Mouse (Mus musculus) forebrain, embryonic 16.5 days (tissue): Measurements from ENCODE around the gene Mgat4d. TPM values are rescaled to one million over a fixed set of nuclear protein-coding genes. Genes with fewer than 3 reads are reported as not detected.

Source experiments
- ATAC-seq: fragments of 200-750 bp; cut with Nextera tagmentation; 2 replicates; pipeline ENCODE4 v1.8.0; 2017; ENCODE audit warnings: mild to moderate bottlenecking, moderate library complexity
- H3K27ac ChIP-seq: fragments of 300-500 bp; sonication (generic); 2 replicates; pipeline ENCODE4 v1.5.1; 2014; ENCODE audit warnings: low read length, control low read depth
- H3K27me3 ChIP-seq: fragments of 300-500 bp; sonication (generic); replicated peaks from 2 replicates; pipeline ENCODE4 v1.6.1; 2014; ENCODE audit warnings: low read length; ENCODE audit not compliant: control insufficient read depth, insufficient read depth
- H3K36me3 ChIP-seq: fragments of 300-500 bp; sonication (generic); 2 replicates; pipeline ENCODE4 v1.6.1; 2014; ENCODE audit not compliant: control insufficient read depth, insufficient read depth
- H3K4me1 ChIP-seq: fragments of 300-500 bp; sonication (generic); replicated peaks from 2 replicates; pipeline ENCODE4 v1.6.1; 2014; ENCODE audit warnings: low read length; ENCODE audit not compliant: control insufficient read depth, insufficient read depth
- H3K4me2 ChIP-seq: fragments of 300-500 bp; sonication (generic); 2 replicates; pipeline ENCODE4 v1.6.1; 2014; ENCODE audit warnings: mild to moderate bottlenecking, low read length, control low read depth
- H3K4me3 ChIP-seq: fragments of 300-500 bp; sonication (generic); replicated peaks from 2 replicates; pipeline ENCODE4 v1.5.1; 2014; ENCODE audit warnings: mild to moderate bottlenecking, low read length, control low read depth
- H3K9ac ChIP-seq: fragments of 300-500 bp; sonication (generic); replicated peaks from 2 replicates; pipeline ENCODE4 v1.6.1; 2014; ENCODE audit warnings: low read depth, low read length, control low read depth
- H3K9me3 ChIP-seq: fragments of 300-500 bp; sonication (generic); 2 replicates; pipeline ENCODE4 v1.6.1; 2016; ENCODE audit warnings: low read length; ENCODE audit not compliant: control insufficient read depth
- WGBS: fragments of 180-500 bp; shearing (Covaris S2); extraction: QIAGEN DNeasy Blood & Tissue Kit; methylation state at CpG from one replicate; pipeline ENCODE4 v1.1.7; 2014; 5-methylcytosine and 5-hydroxymethylcytosine counted together
- polyA plus RNA-seq: library from polyadenylated mRNA; unstranded; fragments of >200 nt; fragmentation: Nextera tagmentation; extraction: Ambion mirVana; gene quantifications from 2 replicates; pipeline ENCODE4 v1.2.1, GENCODE M21; 2015

Gene Mgat4d
- polyA plus RNA-seq, 1 experiment from 2014 or later: not detected

GRCm38 (mm10) chr8:83406836-83407235 is 58.6 kb downstream of the Mgat4d start:
- H3K27ac ChIP-seq: no peak overlapping the region
- no peaks in the 10 kb centered on the region for H3K4me1 ChIP-seq
- no peaks in the 10 kb centered on the region for H3K27me3 ChIP-seq
- H3K4me2 ChIP-seq: no peak overlapping the region
- no peaks in the 10 kb centered on the region for H3K9me3 ChIP-seq
- WGBS: 26% methylated on average over 5 of the region's 6 CpGs
- H3K9ac ChIP-seq: no peak overlapping the region
- no peak for ATAC-seq
- H3K36me3 ChIP-seq: no peaks in the 10 kb centered on the region
- no peak overlapping the region for H3K4me3 ChIP-seq

GRCm38 (mm10) chr8:83408496-83408895 is 60.2 kb downstream of the Mgat4d start:
- Histone ChIP-seq H3K9ac (no peak overlapping the region), H3K4me1 (no peaks in the 10 kb centered on the region), H3K27me3 (no peaks in the 10 kb centered on the region), H3K4me3 (no peak overlapping the region), H3K36me3 (no peaks in the 10 kb centered on the region), H3K9me3 (no peaks in the 10 kb centered on the region), H3K27ac (no peak overlapping the region), H3K4me2 (no peak overlapping the region)
- WGBS: 80% methylated on average over 7 of the region's 7 CpGs
- ATAC-seq: no peak

GRCm38 (mm10) chr8:83416878-83417277 is 68.6 kb downstream of the Mgat4d start:
- no peak for ATAC-seq
- Histone ChIP-seq H3K4me2 (no peak overlapping the region), H3K9ac (no peak overlapping the region), H3K4me1 (no peaks in the 10 kb centered on the region), H3K36me3 (no peaks in the 10 kb centered on the region), H3K9me3 (no peaks in the 10 kb centered on the region), H3K4me3 (no peak overlapping the region), H3K27ac (no peak overlapping the region), H3K27me3 (no peaks in the 10 kb centered on the region)
- 98% methylated on average over 15 of the region's 15 CpGs for WGBS

GRCm38 (mm10) chr8:83417970-83418369 is 69.7 kb downstream of the Mgat4d start:
- ATAC-seq: no peak
- WGBS: 86% methylated on average over 6 of the region's 6 CpGs
- H3K9me3 ChIP-seq: no peaks in the 10 kb centered on the region

GRCm38 (mm10) chr8:83418805-83419516 is 70.7 kb downstream of the Mgat4d start:
- H3K4me2 ChIP-seq: no peak overlapping the region
- no peaks in the 10 kb centered on the region for H3K4me1 ChIP-seq
- no peak overlapping the region for H3K4me3 ChIP-seq
- no peaks in the 10 kb centered on the region for H3K9me3 ChIP-seq
- no peak overlapping the region for H3K9ac ChIP-seq
- no peaks in the 10 kb centered on the region for H3K36me3 ChIP-seq
- WGBS: 92% methylated on average over 11 of the region's 11 CpGs
- H3K27ac ChIP-seq: no peak overlapping the region
- ATAC-seq: no peak
- no peaks in the 10 kb centered on the region for H3K27me3 ChIP-seq

More at GRCm38 (mm10) chr8:83417970-83418369, 69.7 kb downstream of the Mgat4d start:
- H3K4me2 ChIP-seq: no peak overlapping the region
- no peak overlapping the region for H3K9ac ChIP-seq
- H3K4me1 ChIP-seq: no peaks in the 10 kb centered on the region
- no peak overlapping the region for H3K4me3 ChIP-seq
- no peak overlapping the region for H3K27ac ChIP-seq
- no peaks in the 10 kb centered on the region for H3K27me3 ChIP-seq
- H3K36me3 ChIP-seq: no peaks in the 10 kb centered on the region

- no peaks in the 10 kb centered on the region for H3K36me3 ChIP-seq
- no peak overlapping the region for H3K4me2 ChIP-seq
- H3K4me1 ChIP-seq: no peaks in the 10 kb centered on the region
- H3K4me3 ChIP-seq: no peak overlapping the region
- no peaks in the 10 kb centered on the region for H3K27me3 ChIP-seq
- no peak overlapping the region for H3K27ac ChIP-seq
- H3K9me3 ChIP-seq: no peaks in the 10 kb centered on the region
- WGBS: 100% methylated on average over 1 of the region's 1 CpGs
- H3K9ac ChIP-seq: no peak overlapping the region
- ATAC-seq: no peak
Observed at GRCm38 (mm10) chr8:83421354-83421753, 73.1 kb downstream of the Mgat4d start.

GRCm38 (mm10) chr8:83423032-83423825 is 75.0 kb downstream of the Mgat4d start:
- 76% methylated on average over 13 of the region's 13 CpGs for WGBS
- no peak overlapping the region for H3K9ac ChIP-seq
- no peak for ATAC-seq
- no peak overlapping the region for H3K27ac ChIP-seq
- no peaks in the 10 kb centered on the region for H3K4me1 ChIP-seq
- H3K9me3 ChIP-seq: no peaks in the 10 kb centered on the region
- H3K4me2 ChIP-seq: no peak overlapping the region
- H3K36me3 ChIP-seq: no peaks in the 10 kb centered on the region
- H3K4me3 ChIP-seq: no peak overlapping the region
- no peaks in the 10 kb centered on the region for H3K27me3 ChIP-seq

GRCm38 (mm10) chr8:83425202-83425601 is 76.9 kb downstream of the Mgat4d start:
- Histone ChIP-seq H3K27ac (no peak overlapping the region), H3K9me3 (no peaks in the 10 kb centered on the region), H3K9ac (no peak overlapping the region), H3K4me2 (no peak overlapping the region), H3K4me3 (no peak overlapping the region), H3K36me3 (no peaks in the 10 kb centered on the region), H3K27me3 (no peaks in the 10 kb centered on the region), H3K4me1 (no peaks in the 10 kb centered on the region)
- WGBS: 95% methylated on average over 6 of the region's 6 CpGs
- ATAC-seq: no peak

- H3K4me3 ChIP-seq: no peak overlapping the region
- H3K4me2 ChIP-seq: no peak overlapping the region
- no peak overlapping the region for H3K27ac ChIP-seq
- H3K27me3 ChIP-seq: no peaks in the 10 kb centered on the region
- no peaks in the 10 kb centered on the region for H3K36me3 ChIP-seq
- no peak overlapping the region for H3K9ac ChIP-seq
- no peaks in the 10 kb centered on the region for H3K4me1 ChIP-seq
- 83% methylated on average over 11 of the region's 11 CpGs for WGBS
- no peak for ATAC-seq
- H3K9me3 ChIP-seq: no peaks in the 10 kb centered on the region
Observed at GRCm38 (mm10) chr8:83426104-83426759, 78.0 kb downstream of the Mgat4d start.
